In genomic region chr3:153416383-153416782, GRCm38 (mm10) we compare ENCODE assay signal across 29 mouse cellular contexts.
A peak's percentile ranks its signal among the peaks of the same experiment; 100 is the strongest.
DNase-seq lines count a peak whose midpoint lies in the region; ATAC-seq and TF ChIP-seq lines count a peak whose summit lies in the region.
"Had no signal": no experiment of that assay in that cellular context is flagged by ENCODE, and none has a peak within 500 bp of the region (broad histone marks: within the 10 kb centered on the region; RNA-seq: fewer than 3 reads in every experiment).

No protein-coding gene starts in this region.

- H3K36me3 ChIP-seq in hindbrain, postnatal 0 days (ENCODE audit: insufficient read depth, low read length): no peaks in the 10 kb centered on the region
- H3K36me3 ChIP-seq in hindbrain, embryonic 16.5 days (ENCODE audit: control insufficient read depth, insufficient read depth, low read length): no peaks in the 10 kb centered on the region
- H3K36me3 ChIP-seq: embryonic facial prominence, embryonic 12.5 days; forebrain, embryonic 10.5 days; forebrain, embryonic 15.5 days; kidney, embryonic 15.5 days; neural tube, embryonic 13.5 days; stomach, embryonic 15.5 days had no signal

- H3K27ac ChIP-seq in hindbrain, postnatal 0 days: no peak overlapping the region
- no peak overlapping the region for H3K27ac ChIP-seq in hindbrain, embryonic 16.5 days (ENCODE audit: low read depth, low read length)
- H3K27ac ChIP-seq: embryonic facial prominence, embryonic 12.5 days; forebrain, embryonic 10.5 days; forebrain, embryonic 15.5 days; kidney, embryonic 15.5 days; layer of hippocampus, adult 2 months; liver, embryonic 14.5 days; macrophage; neural tube, embryonic 13.5 days; stomach, embryonic 15.5 days had no signal

- no peaks in the 10 kb centered on the region for H3K4me1 ChIP-seq in hindbrain, postnatal 0 days (ENCODE audit: insufficient read depth, low read length)
- H3K4me1 ChIP-seq in hindbrain, embryonic 16.5 days (ENCODE audit: control insufficient read depth, insufficient read depth, low read depth, low read length): peaks cover 2% of the 10 kb centered on the region; the same call in 1 of the 2 replicates
- H3K4me1 ChIP-seq: embryonic facial prominence, embryonic 12.5 days; stomach, embryonic 15.5 days had no signal

- TF ChIP-seq CTCF in hindbrain, postnatal 0 days (IDR thresholded peaks at IDR 0.05; ENCODE audit: low read depth): no peak

- no peak overlapping the region for H3K9ac ChIP-seq in hindbrain, postnatal 0 days (replicated peaks; ENCODE audit: low read length)
- no peak overlapping the region for H3K9ac ChIP-seq in hindbrain, embryonic 16.5 days (ENCODE audit: low read depth, low read length)
- H3K9ac ChIP-seq: embryonic facial prominence, embryonic 12.5 days; forebrain, embryonic 15.5 days; kidney, embryonic 15.5 days; liver, embryonic 14.5 days; neural tube, embryonic 13.5 days; stomach, embryonic 15.5 days had no signal

- H3K4me2 ChIP-seq in hindbrain, postnatal 0 days (ENCODE audit: low read depth, low read length): no peak overlapping the region
- no peak overlapping the region for H3K4me2 ChIP-seq in hindbrain, embryonic 16.5 days (ENCODE audit: low read length)
- H3K4me2 ChIP-seq: embryonic facial prominence, embryonic 12.5 days; forebrain, embryonic 15.5 days; kidney, embryonic 15.5 days; neural tube, embryonic 13.5 days; stomach, embryonic 15.5 days had no signal

- no peaks in the 10 kb centered on the region for H3K9me3 ChIP-seq in hindbrain, postnatal 0 days (ENCODE audit: low read length)
- no peaks in the 10 kb centered on the region for H3K9me3 ChIP-seq in hindbrain, embryonic 16.5 days (ENCODE audit: control insufficient read depth, low read length)
- H3K9me3 ChIP-seq: embryonic facial prominence, embryonic 12.5 days; forebrain, embryonic 10.5 days; forebrain, embryonic 15.5 days; kidney, embryonic 15.5 days; neural tube, embryonic 13.5 days; stomach, embryonic 15.5 days had no signal

- 72% methylated on average over 4 of the region's 4 CpGs for WGBS in hindbrain, postnatal 0 days
- 72% methylated on average over 4 of the region's 4 CpGs for WGBS in hindbrain, embryonic 16.5 days

- 0 out of 2 replicates have a peak, but pooled peaks have one; percentile 53 for ATAC-seq in hindbrain, postnatal 0 days
- ATAC-seq in hindbrain, embryonic 16.5 days: no peak
- ATAC-seq: activated CD4-positive, CD25-positive, alpha-beta regulatory T cell, adult 4 months; forebrain, embryonic 15.5 days; intestine, embryonic 16.5 days; midbrain, embryonic 16.5 days had no signal

- peak; percentile 42 for DNase-seq in hindbrain, postnatal 0 days (ENCODE audit: low spot score)
- peak; percentile 42 for DNase-seq in layer of hippocampus, adult 9-11 months
- DNase-seq in layer of hippocampus, postnatal 36 days: no peak
- peak; percentile 20 for DNase-seq in Muller cell, postnatal 12 days (ENCODE audit: inconsistent ontology term)
- peak; percentile 24 for DNase-seq in fibroblast of lung, adult 2 months (ENCODE audit: low read depth)
- DNase-seq in layer of hippocampus, adult 18-20 months (ENCODE audit: low spot score in 2 of 2): no peak
- DNase-seq: adrenal gland, adult 2 months; adrenal gland, postnatal 36 days; cerebellum, adult 8-10 months; embryo, embryonic 11 days; liver; lung, adult 2 months; right cerebral cortex, postnatal 14 days; thymus, adult 18-20 months; thymus, postnatal 25 days had no signal

- no peaks in the 10 kb centered on the region for H3K27me3 ChIP-seq in hindbrain, postnatal 0 days (ENCODE audit: insufficient read depth, low read length)
- no peaks in the 10 kb centered on the region for H3K27me3 ChIP-seq in hindbrain, embryonic 16.5 days (replicated peaks; ENCODE audit: control insufficient read depth, insufficient read depth, low read length)
- H3K27me3 ChIP-seq: embryonic facial prominence, embryonic 12.5 days; forebrain, embryonic 15.5 days; kidney, embryonic 15.5 days; stomach, embryonic 15.5 days had no signal

- no peak overlapping the region for H3K4me3 ChIP-seq in hindbrain, postnatal 0 days (ENCODE audit: low read length)
- no peak overlapping the region for H3K4me3 ChIP-seq in hindbrain, embryonic 16.5 days (ENCODE audit: low read length)
- H3K4me3 ChIP-seq: embryonic facial prominence, embryonic 12.5 days; forebrain, embryonic 10.5 days; forebrain, embryonic 15.5 days; kidney, embryonic 15.5 days; layer of hippocampus, adult 2 months; myocyte; neural tube, embryonic 13.5 days; stomach, embryonic 15.5 days had no signal

Comparison
In these comparisons a context has a peak if more than half of its experiments do, and no peak if none do; other contexts are left out.
1. DNase-seq: peak in hindbrain, postnatal 0 days (single experiment), layer of hippocampus, adult 9-11 months (single experiment), Muller cell, postnatal 12 days (single experiment) and fibroblast of lung, adult 2 months (single experiment); none in layer of hippocampus, postnatal 36 days (0 of 2) and layer of hippocampus, adult 18-20 months (0 of 2).